Mouse (Mus musculus): Measurements from ENCODE around the gene Sdf4. TPM values are rescaled to one million over a fixed set of nuclear protein-coding genes. Genes with fewer than 3 reads are reported as not detected.
A peak's percentile ranks its signal among the peaks of the same experiment; 100 is the strongest.

Sdf4 gene
- polyA plus RNA-seq, 1 experiment from 2014 or later = 136 TPM

MicroRNA genes within 50 kb of the gene (microRNA counts, 519-probe panel; counts per million panel counts)
- microRNA mmu-miR-200a = 171 counts per million, percentile 57 among the panel's probes with 10 or more counts
- 3,314 counts per million, percentile 67 among the panel's probes with 10 or more counts for microRNA mmu-miR-200b
- microRNA mmu-miR-429 = 3,673 counts per million, percentile 71 among the panel's probes with 10 or more counts

Small RNA genes lying within 50 kb of the gene (microRNA-seq; reads per million reads assigned to microRNA genes)
- gene Mir200a (31.2 reads per million, percentile 33 among the genes with 10 or more reads in this experiment), gene Mir200b (213 reads per million, percentile 61 among the genes with 10 or more reads in this experiment), gene Mir429 (570 reads per million, percentile 71 among the genes with 10 or more reads in this experiment)

Other genes starting within 250 kb of the Sdf4 start
- 92.4 and 101 TPM in 2 replicates for gene Atad3a, start 231.8 kb upstream of the Sdf4 start, polyA plus RNA-seq (2014; fragmentation: Nextera tagmentation; extraction: Ambion mirVana)
- 11.7 and 13.1 TPM in 2 replicates for gene Vwa1, start 218.2 kb upstream of the Sdf4 start, polyA plus RNA-seq (2014; fragmentation: Nextera tagmentation; extraction: Ambion mirVana)
- 0.33 and 0.49 TPM in 2 replicates for gene Tmem88b, start 207.0 kb upstream of the Sdf4 start, polyA plus RNA-seq (2014; fragmentation: Nextera tagmentation; extraction: Ambion mirVana)
- gene Ankrd65, start 202.4 kb upstream of the Sdf4 start, polyA plus RNA-seq (2014; fragmentation: Nextera tagmentation; extraction: Ambion mirVana) = not detected in 2 replicates
- 225 and 246 TPM in 2 replicates for gene Mrpl20, start 190.0 kb upstream of the Sdf4 start, polyA plus RNA-seq (2014; fragmentation: Nextera tagmentation; extraction: Ambion mirVana)
- 172 and 188 TPM in 2 replicates for gene Ccnl2, start 180.4 kb upstream of the Sdf4 start, polyA plus RNA-seq (2014; fragmentation: Nextera tagmentation; extraction: Ambion mirVana)
- gene Aurkaip1, start 161.6 kb upstream of the Sdf4 start, polyA plus RNA-seq (2014; fragmentation: Nextera tagmentation; extraction: Ambion mirVana) = 129 TPM in 2 replicates
- 33.6 and 38.5 TPM in 2 replicates for gene Mxra8, start 153.2 kb upstream of the Sdf4 start, polyA plus RNA-seq (2014; fragmentation: Nextera tagmentation; extraction: Ambion mirVana)
- gene Dvl1, start 145.5 kb upstream of the Sdf4 start, polyA plus RNA-seq (2014; fragmentation: Nextera tagmentation; extraction: Ambion mirVana) = 14.2 and 15.1 TPM in 2 replicates
- gene Tas1r3, start 129.5 kb upstream of the Sdf4 start, polyA plus RNA-seq (2014; fragmentation: Nextera tagmentation; extraction: Ambion mirVana) = 0.45 and 0.48 TPM in 2 replicates
- 23.4 and 28.3 TPM in 2 replicates for gene Cptp, start 123.4 kb upstream of the Sdf4 start, polyA plus RNA-seq (2014; fragmentation: Nextera tagmentation; extraction: Ambion mirVana)
- gene Ints11, start 123.3 kb upstream of the Sdf4 start, polyA plus RNA-seq (2014; fragmentation: Nextera tagmentation; extraction: Ambion mirVana) = 89.7 and 95.0 TPM in 2 replicates
- 37.5 and 42.2 TPM in 2 replicates for gene Pusl1, start 101.1 kb upstream of the Sdf4 start, polyA plus RNA-seq (2014; fragmentation: Nextera tagmentation; extraction: Ambion mirVana)
- gene Acap3, start 101.0 kb upstream of the Sdf4 start, polyA plus RNA-seq (2014; fragmentation: Nextera tagmentation; extraction: Ambion mirVana) = 44.3 and 45.4 TPM in 2 replicates
- 154 and 162 TPM in 2 replicates for gene Ube2j2, start 49.0 kb upstream of the Sdf4 start, polyA plus RNA-seq (2014; fragmentation: Nextera tagmentation; extraction: Ambion mirVana)
- 19.6 and 22.0 TPM in 2 replicates for gene C1qtnf12, start 30.6 kb upstream of the Sdf4 start, polyA plus RNA-seq (2014; fragmentation: Nextera tagmentation; extraction: Ambion mirVana)
- gene B3galt6, start 223 bp upstream of the Sdf4 start, polyA plus RNA-seq (2014; fragmentation: Nextera tagmentation; extraction: Ambion mirVana) = 18.9 and 19.9 TPM in 2 replicates
- 0.45 TPM in 2 replicates for gene Tnfrsf4, start 21.0 kb downstream of the Sdf4 start, polyA plus RNA-seq (2014; fragmentation: Nextera tagmentation; extraction: Ambion mirVana)
- gene Tnfrsf18, start 33.3 kb downstream of the Sdf4 start, polyA plus RNA-seq (2014; fragmentation: Nextera tagmentation; extraction: Ambion mirVana) = 0.62 and 0.82 TPM in 2 replicates
- not detected in 2 replicates for gene Ttll10, start 66.5 kb downstream of the Sdf4 start, polyA plus RNA-seq (2014; fragmentation: Nextera tagmentation; extraction: Ambion mirVana)
- gene 9430015G10Rik, start 117.1 kb downstream of the Sdf4 start, polyA plus RNA-seq (2014; fragmentation: Nextera tagmentation; extraction: Ambion mirVana) = 50.6 and 51.9 TPM in 2 replicates
- gene Rnf223, start 137.6 kb downstream of the Sdf4 start, polyA plus RNA-seq (2014; fragmentation: Nextera tagmentation; extraction: Ambion mirVana) = 0.73 and 1.0 TPM in 2 replicates
- 85.9 and 91.9 TPM in 2 replicates for gene Agrn, start 204.6 kb downstream of the Sdf4 start, polyA plus RNA-seq (2014; fragmentation: Nextera tagmentation; extraction: Ambion mirVana)
- gene Isg15, start 207.9 kb downstream of the Sdf4 start, polyA plus RNA-seq (2014; fragmentation: Nextera tagmentation; extraction: Ambion mirVana) = not detected in 2 replicates
- 1.5 and 1.8 TPM in 2 replicates for gene AW011738, start 210.4 kb downstream of the Sdf4 start, polyA plus RNA-seq (2014; fragmentation: Nextera tagmentation; extraction: Ambion mirVana)
- 0.57 and 0.85 TPM in 2 replicates for gene Perm1, start 223.0 kb downstream of the Sdf4 start, polyA plus RNA-seq (2014; fragmentation: Nextera tagmentation; extraction: Ambion mirVana)
- gene Plekhn1, start 242.0 kb downstream of the Sdf4 start, polyA plus RNA-seq (2014; fragmentation: Nextera tagmentation; extraction: Ambion mirVana) = 20.4 and 21.6 TPM in 2 replicates
- gene Noc2l, start 243.1 kb downstream of the Sdf4 start, polyA plus RNA-seq (2014; fragmentation: Nextera tagmentation; extraction: Ambion mirVana) = 75.3 and 77.4 TPM in 2 replicates

Data from neural tube, embryonic 11.5 days (tissue).